In the genomic region with DNA sequence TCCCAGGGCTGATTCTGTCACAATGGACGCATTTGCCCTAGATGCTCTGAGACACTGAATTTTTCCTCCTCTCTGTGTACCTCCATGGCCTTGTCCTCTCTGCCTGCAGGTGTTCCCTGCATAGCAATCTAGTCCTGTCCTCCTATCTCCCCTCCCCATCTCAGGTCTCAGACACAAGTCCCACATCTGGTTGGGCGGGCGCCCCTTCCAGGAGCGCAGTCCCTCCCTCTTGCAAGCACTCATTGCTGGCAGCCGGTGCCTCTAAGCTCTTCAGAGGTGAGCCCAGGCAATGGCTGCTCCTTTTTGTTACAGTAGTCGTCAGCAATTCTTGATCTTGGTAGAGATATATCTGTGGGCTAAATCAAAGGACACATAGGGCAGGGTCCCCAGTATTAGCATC, we compare ENCODE assay signal across 12 mouse cellular contexts.
"Had no signal": no experiment of that assay in that cellular context is flagged by ENCODE, and none has a peak within 500 bp of the region (broad histone marks: within the 10 kb centered on the region; RNA-seq: fewer than 3 reads in every experiment).

No protein-coding gene starts in this region.

- H3K4me3 ChIP-seq: limb, embryonic 15.5 days; liver, embryonic 12.5 days; lung, embryonic 15.5 days; midbrain, embryonic 12.5 days; neural tube, embryonic 15.5 days had no signal

- ATAC-seq: liver, embryonic 12.5 days had no signal

- H3K4me2 ChIP-seq: limb, embryonic 15.5 days; liver, embryonic 12.5 days; lung, embryonic 15.5 days; midbrain, embryonic 12.5 days; neural tube, embryonic 15.5 days had no signal

- H3K27ac ChIP-seq: kidney, postnatal 0 days; limb, embryonic 15.5 days; liver, embryonic 12.5 days; midbrain, embryonic 12.5 days; neural tube, embryonic 15.5 days had no signal

- H3K36me3 ChIP-seq: limb, embryonic 15.5 days; liver, embryonic 12.5 days; lung, embryonic 15.5 days; midbrain, embryonic 12.5 days; neural tube, embryonic 15.5 days had no signal

- H3K4me1 ChIP-seq: limb, embryonic 15.5 days; neural tube, embryonic 15.5 days had no signal

- H3K9me3 ChIP-seq: limb, embryonic 15.5 days; liver, embryonic 12.5 days; lung, embryonic 15.5 days; midbrain, embryonic 12.5 days; neural tube, embryonic 15.5 days had no signal

- H3K27me3 ChIP-seq: limb, embryonic 15.5 days; lung, embryonic 15.5 days; midbrain, embryonic 12.5 days; neural tube, embryonic 15.5 days had no signal

- DNase-seq: kidney, adult 11 months; kidney, adult 9 months; kidney, postnatal 36 days; layer of hippocampus, adult 9-11 months; layer of hippocampus, postnatal 36 days; lung, postnatal 14 days had no signal

- H3K9ac ChIP-seq: limb, embryonic 15.5 days; liver, embryonic 12.5 days; lung, embryonic 15.5 days; midbrain, embryonic 12.5 days; neural tube, embryonic 15.5 days had no signal
